Mouse (Mus musculus) cerebellum, adult 2 months (tissue): ENCODE data around the gene Mff.

Source experiments
- CTCF ChIP-seq: fragments of 200-500 bp; IDR thresholded peaks from 2 replicates; pipeline ENCODE4 v1.5.1; 2011; ENCODE audit warnings: low read depth, mild to moderate bottlenecking, control low read depth, low read length, moderate library complexity, borderline replicate concordance; ENCODE audit not compliant: insufficient read depth
- POLR2A ChIP-seq: fragments of 200-500 bp; IDR thresholded peaks from 2 replicates; pipeline ENCODE4 v1.6.1; 2011; ENCODE audit warnings: low read length, control low read depth, borderline replicate concordance; ENCODE audit not compliant: insufficient read depth

GRCm38 (mm10) chr1:82801105-82801783, 76.6 kb downstream of the Mff start:
- TF ChIP-seq CTCF = no peak
- TF ChIP-seq POLR2A = no peak
